ENCODE assay signal across 32 mouse cellular contexts in the genomic region with DNA sequence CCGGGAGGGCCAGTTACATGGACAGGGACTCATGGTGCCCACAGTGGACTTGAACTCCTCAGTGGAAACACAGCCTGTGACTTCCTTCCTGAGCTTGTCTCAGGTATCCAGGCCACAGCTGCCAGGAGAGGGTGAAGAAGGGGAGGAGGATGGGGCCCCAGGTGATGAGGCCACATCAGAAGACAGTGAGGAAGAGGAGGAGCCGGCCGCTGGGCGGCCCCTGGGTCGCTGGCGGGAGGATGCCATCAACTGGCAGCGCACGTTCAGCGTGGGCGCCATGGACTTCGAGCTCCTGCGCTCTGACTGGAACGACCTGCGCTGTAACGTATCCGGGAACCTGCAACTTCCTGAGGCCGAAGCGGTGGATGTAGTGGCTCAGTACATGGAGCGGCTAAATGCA. TPM values are rescaled to one million over a fixed set of nuclear protein-coding genes. Genes with fewer than 3 reads are reported as not detected.
DNase-seq lines count a peak whose midpoint lies in the region; ATAC-seq and TF ChIP-seq lines count a peak whose summit lies in the region.
"Had no signal": no experiment of that assay in that cellular context is flagged by ENCODE, and none has a peak within 500 bp of the region (broad histone marks: within the 10 kb centered on the region; RNA-seq: fewer than 3 reads in every experiment).

No protein-coding gene starts in this region.

- ATAC-seq in heart, embryonic 12.5 days (ENCODE audit: insufficient number of reproducible peaks, low FRiP score): no peak
- ATAC-seq in kidney, embryonic 14.5 days (ENCODE audit: low FRiP score, low TSS enrichment): no peak
- ATAC-seq: forebrain, embryonic 14.5 days; forebrain, postnatal 0 days; hindbrain, postnatal 0 days; intestine, postnatal 0 days had no signal

- H3K27me3 ChIP-seq in heart, embryonic 12.5 days (replicated peaks): peaks cover 89% of the 10 kb centered on the region
- H3K27me3 ChIP-seq in E14TG2a.4 (ENCODE audit: insufficient read depth, low read length): peaks cover 15% of the 10 kb centered on the region
- H3K27me3 ChIP-seq in kidney, embryonic 14.5 days (ENCODE audit: control insufficient read depth, insufficient read depth, low read length): peaks cover 18% of the 10 kb centered on the region

- H3K9me3 ChIP-seq in heart, embryonic 12.5 days (replicated peaks): no peaks in the 10 kb centered on the region
- no peaks in the 10 kb centered on the region for H3K9me3 ChIP-seq in E14TG2a.4 (ENCODE audit: low read length)
- H3K9me3 ChIP-seq in kidney, embryonic 14.5 days (ENCODE audit: control insufficient read depth, low read length): no peaks in the 10 kb centered on the region
- H3K9me3 ChIP-seq: embryonic facial prominence, embryonic 15.5 days; heart, embryonic 13.5 days had no signal

- H3K27ac ChIP-seq in heart, embryonic 12.5 days (ENCODE audit: poor library complexity, severe bottlenecking): no peak overlapping the region
- H3K27ac ChIP-seq in kidney, embryonic 14.5 days (ENCODE audit: low read depth, low read length): no peak overlapping the region
- H3K27ac ChIP-seq: embryonic facial prominence, embryonic 15.5 days; gastrocnemius, adult 2 months; heart, embryonic 13.5 days; hindbrain, embryonic 14.5 days; hindbrain, postnatal 0 days had no signal

- H3K36me3 ChIP-seq in heart, embryonic 12.5 days: no peaks in the 10 kb centered on the region
- H3K36me3 ChIP-seq in E14TG2a.4 (ENCODE audit: insufficient read depth, low read length): peaks cover 60% of the 10 kb centered on the region
- peaks cover 30% of the 10 kb centered on the region for H3K36me3 ChIP-seq in kidney, embryonic 14.5 days (ENCODE audit: control insufficient read depth, insufficient read depth, low read length)
- H3K36me3 ChIP-seq: heart, embryonic 13.5 days had no signal

- no peak overlapping the region for H3K4me3 ChIP-seq in heart, embryonic 12.5 days
- H3K4me3 ChIP-seq in E14TG2a.4 (replicated peaks; ENCODE audit: low read length): peak overlapping the region; percentile 53
- no peak overlapping the region for H3K4me3 ChIP-seq in kidney, embryonic 14.5 days (ENCODE audit: low read length)
- H3K4me3 ChIP-seq: embryonic facial prominence, embryonic 15.5 days; gastrocnemius, adult 2 months; heart, embryonic 13.5 days had no signal

- H3K4me2 ChIP-seq in heart, embryonic 12.5 days: no peak overlapping the region
- no peak overlapping the region for H3K4me2 ChIP-seq in kidney, embryonic 14.5 days (replicated peaks; ENCODE audit: low read depth, low read length)
- H3K4me2 ChIP-seq: embryonic facial prominence, embryonic 15.5 days; heart, embryonic 13.5 days; hindbrain, embryonic 14.5 days had no signal

- no peak for TF ChIP-seq CTCF in E14TG2a.4 (conservative IDR thresholded peaks at IDR 0.05; ENCODE audit: low read length)

- H3K9ac ChIP-seq in heart, embryonic 12.5 days: no peak overlapping the region
- H3K9ac ChIP-seq in kidney, embryonic 14.5 days (ENCODE audit: low read depth, low read length): no peak overlapping the region
- H3K9ac ChIP-seq: embryonic facial prominence, embryonic 15.5 days; forebrain, postnatal 0 days; heart, embryonic 13.5 days; hindbrain, embryonic 14.5 days had no signal

- WGBS in heart, embryonic 12.5 days: 62% methylated on average over 19 of the region's 19 CpGs
- 86% methylated on average over 19 of the region's 19 CpGs for WGBS in kidney, embryonic 14.5 days

- H3K4me1 ChIP-seq in heart, embryonic 12.5 days (replicated peaks): peaks cover 13% of the 10 kb centered on the region
- peaks cover 91% of the 10 kb centered on the region for H3K4me1 ChIP-seq in E14TG2a.4 (replicated peaks; ENCODE audit: low read depth, low read length)
- H3K4me1 ChIP-seq in kidney, embryonic 14.5 days (ENCODE audit: control insufficient read depth, insufficient read depth, low read length): 0 out of 2 replicates have a peak, but pooled peaks cover 4% of the 10 kb centered on the region

- DNase-seq in heart, adult 11 months: peak; percentile 91
- peak; percentile 22 for DNase-seq in CD4-positive helper T cell, adult 2 months (ENCODE audit: low read depth, low spot score)
- DNase-seq in induced T-regulatory cell, adult 2 months (ENCODE audit: low read depth): peak; percentile 33
- DNase-seq: adrenal gland, adult 8-10 months; adrenal gland, postnatal 25 days; cerebellum, adult 11-12 months; cerebellum, adult 8-10 months; cerebellum, postnatal 14 days; embryo, embryonic 11 days; forebrain, postnatal 0 days; gastrocnemius, adult 2 months; gastrocnemius, postnatal 14 days; heart, adult 18-20 months; heart, postnatal 14 days; heart, postnatal 4 days had no signal

RNA-seq across cellular contexts. Expression of a gene that starts 7.4 kb away (rescaled TPM):
- polyA plus RNA-seq in heart, embryonic 12.5 days (2016; fragmentation: Nextera tagmentation; extraction: Ambion mirVana): 2.0 and 2.5 TPM in 2 replicates
- polyA plus RNA-seq in kidney, embryonic 14.5 days (2014; fragmentation: Nextera tagmentation; extraction: Ambion mirVana): 13.7 and 14.4 TPM in 2 replicates

RNA-seq across cellular contexts. Expression of a gene that starts 9.7 kb away (rescaled TPM):
- 0.41 and 0.50 TPM in 2 replicates for polyA plus RNA-seq in heart, embryonic 12.5 days (2016; fragmentation: Nextera tagmentation; extraction: Ambion mirVana)
- polyA plus RNA-seq in kidney, embryonic 14.5 days (2014; fragmentation: Nextera tagmentation; extraction: Ambion mirVana): 4.0 and 4.3 TPM in 2 replicates
- polyA plus RNA-seq: forebrain, embryonic 14.5 days; forebrain, postnatal 0 days; hindbrain, embryonic 14.5 days had no signal

RNA-seq across cellular contexts. Expression of a gene that starts 32.0 kb away (rescaled TPM):
- polyA plus RNA-seq in heart, embryonic 12.5 days (2016; fragmentation: Nextera tagmentation; extraction: Ambion mirVana): 2.2 and 2.9 TPM in 2 replicates
- polyA plus RNA-seq in kidney, embryonic 14.5 days (2014; fragmentation: Nextera tagmentation; extraction: Ambion mirVana): 9.5 and 11.7 TPM in 2 replicates

RNA-seq across cellular contexts. Expression of a gene that starts 39.4 kb away (rescaled TPM):
- polyA plus RNA-seq in heart, embryonic 12.5 days (2016; fragmentation: Nextera tagmentation; extraction: Ambion mirVana): not detected in 2 replicates
- not detected in 2 replicates for polyA plus RNA-seq in kidney, embryonic 14.5 days (2014; fragmentation: Nextera tagmentation; extraction: Ambion mirVana)
- polyA plus RNA-seq: brain, embryonic 14.5 days; C2C12; embryonic facial prominence, embryonic 11.5 days; embryonic facial prominence, embryonic 15.5 days; forebrain, embryonic 11.5 days; forebrain, embryonic 14.5 days; forebrain, postnatal 0 days; frontal cortex, adult 2 months; heart, embryonic 13.5 days; heart, embryonic 16.5 days; hindbrain, embryonic 11.5 days; hindbrain, embryonic 14.5 days; hindbrain, postnatal 0 days; intestine, embryonic 14.5 days; intestine, postnatal 0 days had no signal

RNA-seq across cellular contexts. Expression of a gene that starts 49.3 kb away (rescaled TPM):
- polyA plus RNA-seq in heart, embryonic 12.5 days (2016; fragmentation: Nextera tagmentation; extraction: Ambion mirVana): 0.09 and 0.30 TPM in 2 replicates
- polyA plus RNA-seq in kidney, embryonic 14.5 days (2014; fragmentation: Nextera tagmentation; extraction: Ambion mirVana): 3.0 and 4.4 TPM in 2 replicates
- polyA plus RNA-seq: C2C12; forebrain, embryonic 14.5 days had no signal

Comparison
In these comparisons a context has a peak if more than half of its experiments do, and no peak if none do; other contexts are left out.
1. DNase-seq: peak in every context shown above with its lines; median percentile 91 in heart, adult 11 months; 33 in induced T-regulatory cell, adult 2 months; 22 in CD4-positive helper T cell, adult 2 months.